Mouse (Mus musculus) midbrain, embryonic 12.5 days (tissue): ENCODE measurements at regions not wholly inside any gene's neighbourhood (a gene's known extent, or its start where the extent isn't known, plus 50 kb on each side); places are given as distances from the start of the nearest gene placed in this dataset.
"Not testable (repeated sequence)": the region's sequence is repeated elsewhere in the genome, so short reads cannot be mapped to it uniquely, and the experiment has no call there.

Source experiments
- ATAC-seq: fragments of 200-750 bp; cut with Nextera tagmentation; 2 replicates; pipeline ENCODE4 v1.8.0; 2017; ENCODE audit warnings: low read depth, moderate TSS enrichment, moderate library complexity; ENCODE audit not compliant: low FRiP score
- H3K27ac ChIP-seq: fragments of 300-500 bp; sonication (generic); replicated peaks from 2 replicates; pipeline ENCODE4 v1.5.1; 2016; ENCODE audit warnings: mild to moderate bottlenecking
- H3K27me3 ChIP-seq: fragments of 300-500 bp; sonication (generic); 2 replicates; pipeline ENCODE4 v1.6.1; 2016; ENCODE audit warnings: mild to moderate bottlenecking
- H3K36me3 ChIP-seq: fragments of 300-500 bp; sonication (generic); 2 replicates; pipeline ENCODE4 v1.6.1; 2016
- H3K4me1 ChIP-seq: fragments of 300-500 bp; sonication (generic); 2 replicates; pipeline ENCODE4 v1.6.1; 2016
- H3K4me2 ChIP-seq: fragments of 300-500 bp; sonication (generic); replicated peaks from 2 replicates; pipeline ENCODE4 v1.6.1; 2016; ENCODE audit warnings: mild to moderate bottlenecking, moderate library complexity
- H3K4me3 ChIP-seq: fragments of 300-500 bp; sonication (generic); 2 replicates; pipeline ENCODE4 v1.5.1; 2016; ENCODE audit warnings: mild to moderate bottlenecking
- H3K9ac ChIP-seq: fragments of 300-500 bp; sonication (generic); replicated peaks from 2 replicates; pipeline ENCODE4 v1.6.1; 2016; ENCODE audit warnings: mild to moderate bottlenecking, moderate library complexity
- H3K9me3 ChIP-seq: fragments of 300-500 bp; sonication (generic); 2 replicates; pipeline ENCODE4 v1.6.1; 2016; ENCODE audit warnings: mild to moderate bottlenecking
- WGBS: fragments of 180-500 bp; shearing (Covaris S2); methylation state at CpG from one replicate; pipeline ENCODE4 v1.1.7; 2016; 5-methylcytosine and 5-hydroxymethylcytosine counted together

DNA sequence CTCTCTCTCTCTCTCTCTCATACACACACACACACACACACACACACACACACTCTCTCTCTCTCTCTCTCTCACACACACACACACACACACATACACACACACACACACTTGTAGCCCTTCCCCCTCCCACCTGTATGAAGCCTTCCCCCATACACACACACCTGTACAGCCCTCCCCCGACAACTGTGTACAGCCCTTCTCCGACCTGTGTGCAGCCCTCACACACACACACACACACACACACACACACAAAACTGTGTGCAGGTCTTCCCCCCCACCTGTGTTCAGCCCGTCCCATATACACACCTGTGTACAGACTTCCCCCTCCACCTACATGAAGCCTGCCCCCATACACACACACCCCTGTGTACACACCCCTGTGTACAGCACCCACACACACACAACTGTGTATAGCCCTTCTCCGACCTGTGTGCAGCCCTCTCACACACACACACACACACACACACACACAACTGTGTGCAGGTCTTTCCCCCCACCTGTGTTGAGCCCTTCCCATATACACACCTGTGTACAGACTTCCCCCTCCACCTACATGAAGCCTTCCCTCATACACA is 88.0 kb upstream of the Pou3f3 start:
- not testable (repeated sequence) for H3K4me3 ChIP-seq, H3K4me2 ChIP-seq, H3K9ac ChIP-seq, ATAC-seq, H3K9me3 ChIP-seq, H3K4me1 ChIP-seq, H3K27me3 ChIP-seq, H3K27ac ChIP-seq, H3K36me3 ChIP-seq
- 94% methylated on average over 4 of the region's 4 CpGs for WGBS

DNA sequence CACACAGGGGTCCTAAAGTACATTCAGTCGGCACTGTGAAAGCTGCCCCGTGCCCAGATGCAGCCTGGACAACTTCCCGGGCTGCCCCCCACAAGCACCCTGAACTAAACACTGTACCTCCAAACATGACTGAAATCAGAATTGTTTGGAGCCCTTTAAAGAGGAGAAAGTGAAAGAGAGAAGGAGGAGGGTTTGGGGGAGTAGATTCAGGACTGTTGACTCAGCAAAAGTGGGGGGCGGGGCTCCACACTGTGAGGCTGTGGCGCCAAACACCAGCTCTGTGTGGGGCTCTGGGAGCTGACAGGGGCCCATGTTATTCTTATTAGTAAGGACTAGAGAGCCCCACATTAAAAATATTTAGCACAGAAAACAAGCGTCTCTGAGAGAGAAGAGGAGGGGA is 71.8 kb upstream of the Pou3f3 start:
- Histone ChIP-seq H3K4me3 (no peak overlapping the region), H3K36me3 (peaks cover 13% of the 10 kb centered on the region; the same call in 1 of the 2 replicates), H3K9ac (no peak overlapping the region), H3K4me2 (no peak overlapping the region), H3K4me1 (peaks cover 23% of the 10 kb centered on the region), H3K27me3 (no peaks in the 10 kb centered on the region), H3K9me3 (peaks cover 6% of the 10 kb centered on the region; the same call in 1 of the 2 replicates), H3K27ac (no peak overlapping the region)
- 77% methylated on average over 6 of the region's 6 CpGs for WGBS
- ATAC-seq, result no peak

DNA sequence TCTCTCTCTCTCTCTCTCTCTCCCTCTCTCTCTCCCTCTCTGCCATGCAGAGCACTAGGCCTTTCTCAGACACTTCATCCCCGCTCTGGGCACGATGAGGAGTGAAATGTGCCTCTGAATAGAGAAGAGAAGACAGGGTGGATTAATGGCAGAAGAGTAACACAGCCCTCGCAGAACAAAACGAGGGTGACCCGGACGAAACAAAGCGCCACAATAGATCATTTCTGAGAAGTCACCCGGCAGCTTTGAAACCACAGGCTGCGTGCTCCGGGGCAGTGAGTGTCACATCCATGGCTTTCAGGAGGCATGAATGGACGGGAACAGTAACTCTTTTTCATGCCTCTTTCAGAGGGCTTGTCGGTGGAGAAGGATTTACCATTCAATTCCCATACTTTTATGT is 66.8 kb upstream of the Pou3f3 start:
- Histone ChIP-seq H3K4me1 (peaks cover 37% of the 10 kb centered on the region), H3K4me3 (no peak overlapping the region), H3K36me3 (0 out of 2 replicates have a peak, but pooled peaks cover 6% of the 10 kb centered on the region), H3K27ac (peak overlapping the region; percentile 70), H3K4me2 (peak overlapping the region; percentile 9; the same call in 1 of the 2 replicates), H3K9me3 (no peaks in the 10 kb centered on the region), H3K9ac (no peak overlapping the region), H3K27me3 (no peaks in the 10 kb centered on the region)
- WGBS, result 12% methylated on average over 12 of the region's 12 CpGs
- ATAC-seq, result peak; percentile 67

DNA sequence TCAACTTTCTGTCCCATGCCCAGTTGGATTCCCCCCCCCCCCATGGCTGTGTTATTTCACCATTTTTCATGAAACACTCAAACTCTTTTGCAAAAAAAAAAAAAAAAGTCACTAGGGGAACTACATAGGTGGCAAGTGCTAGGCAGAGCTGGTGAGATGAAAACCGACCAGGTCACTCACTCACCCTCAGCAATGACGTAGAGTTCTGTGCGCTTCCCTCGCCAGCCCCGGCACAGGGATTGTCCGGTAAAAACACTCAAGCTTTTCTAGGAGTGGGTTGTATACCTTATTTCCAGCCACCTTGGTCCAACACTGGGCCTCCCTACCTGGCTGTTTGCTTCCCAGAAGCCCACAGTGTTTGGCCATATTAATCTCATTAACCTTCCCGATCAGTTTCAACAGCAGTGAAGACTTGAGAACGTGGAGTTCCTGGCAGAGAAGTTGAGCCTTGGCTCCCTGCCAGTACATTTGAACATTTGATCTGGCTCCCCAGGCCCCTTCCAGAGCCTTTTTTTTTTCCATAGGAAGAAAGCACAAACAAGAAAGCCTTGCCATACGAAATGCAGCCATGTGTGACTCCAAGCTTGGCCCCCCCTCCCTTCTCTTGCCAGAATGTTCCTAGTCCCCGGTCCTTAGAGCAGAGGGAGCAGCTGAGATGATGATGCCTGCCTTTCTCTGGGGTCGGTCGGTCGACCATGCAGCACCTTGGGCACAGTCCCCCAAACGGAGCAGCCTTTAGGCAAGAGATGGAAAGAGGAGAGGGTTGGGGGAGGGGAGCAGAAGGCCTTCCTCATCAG is 65.9 kb upstream of the Pou3f3 start:
- peaks cover 37% of the 10 kb centered on the region for H3K4me1 ChIP-seq
- no peak overlapping the region for H3K9ac ChIP-seq
- H3K27me3 ChIP-seq, result no peaks in the 10 kb centered on the region
- H3K27ac ChIP-seq, result peak overlapping the region; percentile 61
- no peak overlapping the region for H3K4me3 ChIP-seq
- 0 out of 2 replicates have a peak, but pooled peaks have one; percentile 45 for ATAC-seq
- no peaks in the 10 kb centered on the region for H3K9me3 ChIP-seq
- 0 out of 2 replicates have a peak, but pooled peaks cover 6% of the 10 kb centered on the region for H3K36me3 ChIP-seq
- H3K4me2 ChIP-seq, result peak overlapping the region; percentile 29
- WGBS, result 14% methylated on average over 14 of the region's 14 CpGs

DNA sequence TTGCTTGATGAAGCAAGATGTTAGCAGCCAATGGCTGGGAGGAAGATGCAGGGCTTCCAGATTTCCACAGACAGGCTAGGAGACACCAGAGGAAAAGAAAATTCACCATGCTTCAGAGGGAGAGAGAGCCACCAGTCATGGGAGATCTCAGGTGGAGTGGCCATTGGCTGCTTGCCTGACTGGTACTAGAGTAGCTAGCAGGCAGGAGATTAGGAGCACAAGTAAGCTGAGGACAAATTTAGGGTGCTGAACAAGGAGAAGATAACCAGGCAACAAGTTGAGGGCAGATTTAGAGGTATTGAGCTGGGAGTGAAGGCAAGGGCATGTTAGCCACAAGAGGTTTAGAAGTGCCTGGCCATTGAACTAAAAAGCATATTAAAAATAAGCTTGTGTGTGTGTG is 63.3 kb upstream of the Pou3f3 start:
- Histone ChIP-seq H3K4me2 (no peak overlapping the region), H3K9me3 (no peaks in the 10 kb centered on the region), H3K36me3 (0 out of 2 replicates have a peak, but pooled peaks cover 6% of the 10 kb centered on the region), H3K27me3 (no peaks in the 10 kb centered on the region), H3K4me1 (peaks cover 32% of the 10 kb centered on the region), H3K9ac (no peak overlapping the region), H3K4me3 (no peak overlapping the region), H3K27ac (no peak overlapping the region)
- ATAC-seq, result no peak

DNA sequence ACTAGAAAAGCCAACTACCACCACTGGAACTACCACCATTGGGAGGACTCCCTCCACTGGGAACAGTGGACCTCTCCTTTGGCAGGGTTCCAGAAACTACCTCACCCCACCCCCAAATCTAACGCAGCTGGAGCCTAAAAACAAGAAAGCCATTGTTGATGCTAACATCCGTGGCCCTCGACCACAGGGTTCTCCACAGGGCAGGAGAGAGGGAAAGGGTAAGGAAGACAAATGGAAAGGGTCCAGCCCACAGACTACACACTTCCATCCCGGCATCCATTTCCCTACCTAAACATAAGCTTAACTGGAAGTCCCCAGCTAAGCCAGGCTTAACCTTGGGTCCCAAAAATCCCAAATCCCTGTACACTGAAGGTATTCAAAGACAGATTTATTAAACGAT is 59.0 kb upstream of the Pou3f3 start:
- ATAC-seq, result no peak
- WGBS, result 61% methylated on average over 5 of the region's 5 CpGs
- Histone ChIP-seq H3K4me1 (peaks cover 15% of the 10 kb centered on the region; the same call in 1 of the 2 replicates), H3K9me3 (no peaks in the 10 kb centered on the region), H3K9ac (no peak overlapping the region), H3K4me2 (no peak overlapping the region), H3K36me3 (0 out of 2 replicates have a peak, but pooled peaks cover 6% of the 10 kb centered on the region), H3K27me3 (no peaks in the 10 kb centered on the region), H3K4me3 (no peak overlapping the region), H3K27ac (no peak overlapping the region)
